Mouse (Mus musculus): ENCODE measurements around the gene Ccdc182.

Gene Ccdc182

DNA sequence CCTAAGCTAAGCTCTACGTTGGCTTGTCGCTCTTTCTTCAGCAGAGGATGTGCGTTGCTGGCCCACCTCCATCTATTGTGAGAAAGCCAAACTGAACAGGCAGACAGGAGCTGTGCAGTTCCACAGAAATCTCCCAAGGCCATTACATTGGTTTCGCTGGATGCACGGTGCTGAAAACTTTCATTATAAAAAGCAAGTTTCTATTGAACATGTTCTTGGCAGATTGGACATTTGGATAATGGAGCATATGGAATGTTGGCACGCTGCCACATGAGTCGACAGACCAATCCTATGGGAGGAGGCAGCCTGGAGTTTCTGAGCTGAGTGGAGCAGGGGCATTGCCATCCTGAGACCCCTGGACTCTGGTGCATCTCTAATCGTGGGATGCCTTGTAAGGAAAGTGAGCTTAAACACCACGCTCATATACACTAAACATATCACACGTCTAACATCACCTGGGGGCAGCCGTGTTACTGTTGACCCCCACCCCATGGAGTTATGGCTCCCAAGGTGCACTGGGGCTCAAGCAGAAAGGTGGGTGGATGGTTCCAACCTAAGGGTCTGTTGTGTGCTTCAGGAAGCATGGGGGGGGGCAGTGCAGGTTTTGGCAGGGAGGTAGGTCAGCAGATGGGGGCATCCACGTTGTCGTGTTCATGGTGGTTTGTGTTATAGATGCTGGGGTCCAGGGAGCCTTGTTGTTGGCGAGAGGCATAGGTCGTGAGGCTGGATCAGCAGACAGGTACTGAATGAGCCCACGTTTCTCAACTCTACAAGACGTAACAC lies 35.1 kb downstream of the Ccdc182 start:
- no peak for DNase-seq (ENCODE audit: low spot score in 2 of 2)

DNA sequence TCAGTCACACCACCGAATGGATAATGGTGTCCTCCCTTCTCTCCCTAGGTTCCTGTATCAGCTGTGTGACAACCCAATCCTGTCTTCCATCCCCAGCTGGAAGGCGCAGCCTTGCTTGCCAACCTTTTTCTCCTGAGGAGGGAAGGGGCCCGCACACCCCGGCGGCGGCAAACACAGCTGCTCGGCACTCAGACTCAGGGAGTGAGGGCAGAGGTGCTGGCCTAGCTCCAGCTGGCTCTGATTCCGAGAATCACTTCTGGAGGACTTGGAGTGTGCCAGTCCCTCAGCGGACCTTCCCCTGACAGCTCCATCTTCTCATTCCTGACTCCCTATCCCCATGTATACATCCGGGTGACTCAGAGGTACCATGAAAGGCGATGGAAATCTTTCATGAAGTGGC lies 36.9 kb downstream of the Ccdc182 start:
- no peak for DNase-seq (ENCODE audit: low spot score in 2 of 2)

- DNase-seq (ENCODE audit: low spot score in 2 of 2) = no peak
Measured at GRCm38 (mm10) chr11:88331722-88332121, 37.9 kb downstream of the Ccdc182 start.

- no peak for DNase-seq (ENCODE audit: low spot score in 2 of 2)
Measured at GRCm38 (mm10) chr11:88332309-88332934, 38.6 kb downstream of the Ccdc182 start.

DNA sequence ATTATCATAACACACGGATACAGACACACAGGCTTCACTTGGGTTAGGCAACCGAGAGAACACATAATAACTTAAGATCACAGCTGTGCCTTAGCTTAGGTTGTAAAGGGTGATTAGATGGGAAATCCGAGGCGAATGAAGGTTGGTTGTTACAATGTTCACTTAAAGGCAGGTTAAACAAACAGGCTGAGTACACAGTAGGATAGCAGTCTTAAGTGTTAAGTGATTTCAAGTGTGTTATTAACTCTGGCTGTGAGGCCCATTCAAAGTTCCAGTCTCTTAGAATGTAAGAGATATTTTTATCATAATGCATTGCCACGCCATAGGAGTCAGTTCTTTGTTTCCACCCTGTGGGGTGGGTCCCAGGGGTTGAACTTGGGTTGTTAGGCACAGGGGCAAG lies 41.0 kb downstream of the Ccdc182 start:
- DNase-seq (ENCODE audit: low spot score in 2 of 2) = no peak

GRCm38 (mm10) chr11:88337926-88338325 lies 44.1 kb downstream of the Ccdc182 start:
- DNase-seq (ENCODE audit: low spot score in 2 of 2) = no peak
